Mouse (Mus musculus) thymus, adult 2 months (tissue): Measurements from ENCODE around the gene Ric8a. TPM values are rescaled to one million over a fixed set of nuclear protein-coding genes. Genes with fewer than 3 reads are reported as not detected.

Experiments used
- DNase-seq: peaks from one replicate; pipeline ENCODE4 v3.0.0; 2021
- H3K27ac ChIP-seq: fragments of 200-500 bp; 2 replicates; pipeline ENCODE4 v1.5.1; 2012; ENCODE audit warnings: low read length, control low read depth; ENCODE audit not compliant: control insufficient read depth, insufficient read depth
- H3K27me3 ChIP-seq: fragments of 200-500 bp; 2 replicates; pipeline ENCODE4 v1.6.1; 2012; ENCODE audit warnings: mild to moderate bottlenecking, low read length, moderate library complexity, mixed read lengths; ENCODE audit not compliant: control insufficient read depth, insufficient read depth
- H3K36me3 ChIP-seq: fragments of 200-500 bp; 2 replicates; pipeline ENCODE4 v1.6.1; 2012; ENCODE audit warnings: mild to moderate bottlenecking, low read length, moderate library complexity; ENCODE audit not compliant: control insufficient read depth, insufficient read depth
- H3K4me1 ChIP-seq: fragments of 200-500 bp; replicated peaks from 2 replicates; pipeline ENCODE4 v1.6.1; 2012; ENCODE audit warnings: low read length; ENCODE audit not compliant: control insufficient read depth, insufficient read depth
- H3K4me3 ChIP-seq: fragments of 200-500 bp; 2 replicates; pipeline ENCODE4 v1.5.1; 2012; ENCODE audit warnings: mild to moderate bottlenecking, low read length, control low read depth, moderate library complexity; ENCODE audit not compliant: control insufficient read depth, insufficient read depth
- CTCF ChIP-seq: fragments of 200-500 bp; IDR thresholded peaks from 2 replicates; pipeline ENCODE4 v1.5.1; 2012; ENCODE audit warnings: mild to moderate bottlenecking, control low read depth, low read length, moderate library complexity, borderline replicate concordance; ENCODE audit not compliant: control insufficient read depth, poor library complexity, insufficient read depth; ENCODE audit errors: extremely low read depth
- POLR2A ChIP-seq: fragments of 200-500 bp; IDR thresholded peaks from 2 replicates; pipeline ENCODE4 v1.6.1; 2012; ENCODE audit warnings: mild to moderate bottlenecking, low read length, control low read depth, moderate library complexity; ENCODE audit not compliant: control insufficient read depth, poor library complexity, insufficient read depth; ENCODE audit errors: extremely low read depth
- WGBS: fragments of 180-500 bp; shearing (Covaris S2); methylation state at CpG from one replicate; pipeline ENCODE4 v1.1.7; 2018; 5-methylcytosine and 5-hydroxymethylcytosine counted together
- polyA plus RNA-seq: library from polyadenylated mRNA; depleted of rRNA; stranded (reverse); fragments of >200 nt; gene quantifications from 2 replicates; pipeline ENCODE4 v1.2.3, GENCODE M21; 2012

Ric8a gene
- polyA plus RNA-seq, 1 experiment, result 181 TPM

- H3K4me1 ChIP-seq, result no peaks in the 10 kb centered on the region; the same call in 1 of the 2 replicates
- H3K27me3 ChIP-seq, result no peaks in the 10 kb centered on the region; the same call in 1 of the 2 replicates
- DNase-seq, result no peak
- H3K27ac ChIP-seq, result no peak within 1 kb of the TSS
- H3K36me3 ChIP-seq, result no peaks in the 10 kb centered on the region
- TF ChIP-seq CTCF (no peak), POLR2A (no peak)
- 6% methylated on average over 21 of the region's 21 CpGs for WGBS
- peak within 1 kb of the TSS; percentile 24; the same call in 1 of the 2 replicates for H3K4me3 ChIP-seq
Measured at GRCm38 (mm10) chr7:140821653-140822329, 35.0 kb upstream of the Ric8a start, which contains the start of gene Zfp941. TSS of gene Zfp941 (minus strand) at chr7:140822178.

- no peak for DNase-seq
- H3K27ac ChIP-seq, result no peak overlapping the region
- no peaks in the 10 kb centered on the region; the same call in 1 of the 2 replicates for H3K27me3 ChIP-seq
- H3K4me3 ChIP-seq, result no peak overlapping the region
- 95% methylated on average over 4 of the region's 4 CpGs for WGBS
- H3K4me1 ChIP-seq, result no peaks in the 10 kb centered on the region; the same call in 1 of the 2 replicates
- TF ChIP-seq CTCF (no peak), POLR2A (no peak)
- no peaks in the 10 kb centered on the region for H3K36me3 ChIP-seq
Measured at GRCm38 (mm10) chr7:140822731-140823130, 34.0 kb upstream of the Ric8a start.

GRCm38 (mm10) chr7:140828171-140828881, 28.4 kb upstream of the Ric8a start:
- Histone ChIP-seq H3K4me3 (no peak overlapping the region), H3K36me3 (no peaks in the 10 kb centered on the region), H3K27ac (no peak overlapping the region), H3K27me3 (no peaks in the 10 kb centered on the region), H3K4me1 (no peaks in the 10 kb centered on the region)
- no peak for DNase-seq
- TF ChIP-seq POLR2A (no peak), CTCF (no peak)
- WGBS, result 26% methylated on average over 8 of the region's 8 CpGs

- 68% methylated on average over 6 of the region's 6 CpGs for WGBS
- no peaks in the 10 kb centered on the region for H3K4me1 ChIP-seq
Measured at GRCm38 (mm10) chr7:140831447-140831846, 25.3 kb upstream of the Ric8a start.

GRCm38 (mm10) chr7:140833341-140833740, 23.4 kb upstream of the Ric8a start:
- Histone ChIP-seq H3K4me3 (no peak overlapping the region), H3K27me3 (no peaks in the 10 kb centered on the region), H3K4me1 (no peaks in the 10 kb centered on the region), H3K27ac (no peak overlapping the region), H3K36me3 (no peaks in the 10 kb centered on the region)
- DNase-seq, result no peak
- 89% methylated on average over 4 of the region's 4 CpGs for WGBS
- no peak for TF ChIP-seq CTCF
- no peak for TF ChIP-seq POLR2A

More at GRCm38 (mm10) chr7:140831447-140831846, 25.3 kb upstream of the Ric8a start:
- no peak overlapping the region for H3K4me3 ChIP-seq
- H3K27ac ChIP-seq, result no peak overlapping the region
- no peak for DNase-seq
- no peaks in the 10 kb centered on the region for H3K36me3 ChIP-seq
- TF ChIP-seq POLR2A (no peak), CTCF (no peak)
- no peaks in the 10 kb centered on the region for H3K27me3 ChIP-seq

GRCm38 (mm10) chr7:140834968-140835757, 21.6 kb upstream of the Ric8a start, which contains the start of gene Urah:
TSS of gene Urah (plus strand) at chr7:140835018.
- no peaks in the 10 kb centered on the region for H3K36me3 ChIP-seq
- no peak within 1 kb of the TSS for H3K27ac ChIP-seq
- WGBS, result 86% methylated on average over 20 of the region's 20 CpGs
- H3K4me3 ChIP-seq, result no peak within 1 kb of the TSS
- TF ChIP-seq CTCF, result no peak
- TF ChIP-seq POLR2A, result no peak
- no peaks in the 10 kb centered on the region for H3K27me3 ChIP-seq
- no peaks in the 10 kb centered on the region for H3K4me1 ChIP-seq
- no peak for DNase-seq
